Mouse (Mus musculus): Measurements from ENCODE around the gene Mfap3l. TPM values are rescaled to one million over a fixed set of nuclear protein-coding genes. Genes with fewer than 3 reads are reported as not detected.
A peak's percentile ranks its signal among the peaks of the same experiment; 100 is the strongest.

The Mfap3l gene
- polyA plus RNA-seq, 1 experiment from 2014 or later = 0.58 TPM

GRCm38 (mm10) chr8:60624722-60625121 lies 7.9 kb upstream of the Mfap3l start:
- H3K36me3 ChIP-seq (ENCODE audit: control insufficient read depth, insufficient read depth) = no peaks in the 10 kb centered on the region
- no peaks in the 10 kb centered on the region for H3K9me3 ChIP-seq (replicated peaks; ENCODE audit: control insufficient read depth, low read length)
- WGBS = 71% methylated on average over 7 of the region's 7 CpGs
- H3K9ac ChIP-seq (ENCODE audit: low read length) = no peak overlapping the region
- no peak overlapping the region for H3K4me2 ChIP-seq (ENCODE audit: low read depth, low read length)
- no peak overlapping the region for H3K27ac ChIP-seq (ENCODE audit: low read length)
- no peak for ATAC-seq (replicated peaks; ENCODE audit: extremely low read depth, insufficient read depth, low FRiP score)
- no peak overlapping the region for H3K4me3 ChIP-seq (ENCODE audit: low read length)
- H3K4me1 ChIP-seq (ENCODE audit: control insufficient read depth, insufficient read depth, low read length) = no peaks in the 10 kb centered on the region
- peaks cover 5% of the 10 kb centered on the region for H3K27me3 ChIP-seq (ENCODE audit: control insufficient read depth, insufficient read depth, low read length)

- no peaks in the 10 kb centered on the region for H3K9me3 ChIP-seq (replicated peaks; ENCODE audit: control insufficient read depth, low read length)
- H3K4me2 ChIP-seq (ENCODE audit: low read depth, low read length) = no peak overlapping the region
- no peaks in the 10 kb centered on the region for H3K36me3 ChIP-seq (ENCODE audit: control insufficient read depth, insufficient read depth)
- H3K27me3 ChIP-seq (ENCODE audit: control insufficient read depth, insufficient read depth, low read length) = peaks cover 16% of the 10 kb centered on the region
- no peak overlapping the region for H3K27ac ChIP-seq (ENCODE audit: low read length)
- no peak for ATAC-seq (replicated peaks; ENCODE audit: extremely low read depth, insufficient read depth, low FRiP score)
- no peak overlapping the region for H3K4me3 ChIP-seq (ENCODE audit: low read length)
- no peak overlapping the region for H3K9ac ChIP-seq (ENCODE audit: low read length)
- WGBS = 59% methylated on average over 3 of the region's 3 CpGs
- peaks cover 7% of the 10 kb centered on the region; the same call in 1 of the 2 replicates for H3K4me1 ChIP-seq (ENCODE audit: control insufficient read depth, insufficient read depth, low read length)
Measured at GRCm38 (mm10) chr8:60627937-60628336, 4.7 kb upstream of the Mfap3l start.

- 74% methylated on average over 4 of the region's 4 CpGs for WGBS
- Histone ChIP-seq H3K4me2 (ENCODE audit: low read depth, low read length) (no peak overlapping the region), H3K4me3 (ENCODE audit: low read length) (no peak overlapping the region), H3K9ac (ENCODE audit: low read length) (no peak overlapping the region), H3K27me3 (ENCODE audit: control insufficient read depth, insufficient read depth, low read length) (peaks cover 16% of the 10 kb centered on the region), H3K36me3 (ENCODE audit: control insufficient read depth, insufficient read depth) (no peaks in the 10 kb centered on the region), H3K9me3 (replicated peaks; ENCODE audit: control insufficient read depth, low read length) (no peaks in the 10 kb centered on the region), H3K27ac (ENCODE audit: low read length) (no peak overlapping the region), H3K4me1 (ENCODE audit: control insufficient read depth, insufficient read depth, low read length) (peaks cover 9% of the 10 kb centered on the region; the same call in 1 of the 2 replicates)
- ATAC-seq (replicated peaks; ENCODE audit: extremely low read depth, insufficient read depth, low FRiP score) = no peak
Measured at GRCm38 (mm10) chr8:60629059-60629458, 3.6 kb upstream of the Mfap3l start.

GRCm38 (mm10) chr8:60631504-60631934 lies 1.1 kb upstream of the Mfap3l start:
- peaks cover 9% of the 10 kb centered on the region; the same call in 1 of the 2 replicates for H3K4me1 ChIP-seq (ENCODE audit: control insufficient read depth, insufficient read depth, low read length)
- no peak for ATAC-seq (replicated peaks; ENCODE audit: extremely low read depth, insufficient read depth, low FRiP score)
- H3K9ac ChIP-seq (ENCODE audit: low read length) = peak overlapping the region; percentile 34; the same call in 1 of the 2 replicates
- peak overlapping the region; percentile 48 for H3K4me3 ChIP-seq (ENCODE audit: low read length)
- WGBS = under 1% methylated on average over 13 of the region's 13 CpGs
- no peaks in the 10 kb centered on the region for H3K9me3 ChIP-seq (replicated peaks; ENCODE audit: control insufficient read depth, low read length)
- H3K27me3 ChIP-seq (ENCODE audit: control insufficient read depth, insufficient read depth, low read length) = peaks cover 16% of the 10 kb centered on the region
- H3K27ac ChIP-seq (ENCODE audit: low read length) = no peak overlapping the region; the same call in 1 of the 2 replicates
- H3K36me3 ChIP-seq (ENCODE audit: control insufficient read depth, insufficient read depth) = no peaks in the 10 kb centered on the region
- peak overlapping the region; percentile 99 for H3K4me2 ChIP-seq (ENCODE audit: low read depth, low read length)

- H3K36me3 ChIP-seq (ENCODE audit: control insufficient read depth, insufficient read depth) = no peaks in the 10 kb centered on the region
- peak overlapping the region; percentile 73 for H3K4me3 ChIP-seq (ENCODE audit: low read length)
- ATAC-seq (replicated peaks; ENCODE audit: extremely low read depth, insufficient read depth, low FRiP score) = peak; percentile 74
- WGBS = under 1% methylated on average over 55 of the region's 56 CpGs
- H3K27me3 ChIP-seq (ENCODE audit: control insufficient read depth, insufficient read depth, low read length) = peaks cover 16% of the 10 kb centered on the region
- no peak overlapping the region for H3K27ac ChIP-seq (ENCODE audit: low read length)
- H3K9ac ChIP-seq (ENCODE audit: low read length) = peak overlapping the region; percentile 75
- peaks cover 9% of the 10 kb centered on the region; the same call in 1 of the 2 replicates for H3K4me1 ChIP-seq (ENCODE audit: control insufficient read depth, insufficient read depth, low read length)
- peak overlapping the region; percentile 99 for H3K4me2 ChIP-seq (ENCODE audit: low read depth, low read length)
- H3K9me3 ChIP-seq (replicated peaks; ENCODE audit: control insufficient read depth, low read length) = no peaks in the 10 kb centered on the region
Measured at GRCm38 (mm10) chr8:60632933-60633655, 467 bp downstream of the Mfap3l start.

GRCm38 (mm10) chr8:60634921-60635320 lies 2.3 kb downstream of the Mfap3l start:
- no peak overlapping the region for H3K4me3 ChIP-seq (ENCODE audit: low read length)
- peaks cover 9% of the 10 kb centered on the region for H3K27me3 ChIP-seq (ENCODE audit: control insufficient read depth, insufficient read depth, low read length)
- WGBS = 82% methylated on average over 2 of the region's 2 CpGs
- ATAC-seq (replicated peaks; ENCODE audit: extremely low read depth, insufficient read depth, low FRiP score) = no peak
- no peaks in the 10 kb centered on the region for H3K36me3 ChIP-seq (ENCODE audit: control insufficient read depth, insufficient read depth)
- no peak overlapping the region for H3K9ac ChIP-seq (ENCODE audit: low read length)
- no peak overlapping the region for H3K27ac ChIP-seq (ENCODE audit: low read length)
- H3K4me2 ChIP-seq (ENCODE audit: low read depth, low read length) = no peak overlapping the region
- no peaks in the 10 kb centered on the region for H3K9me3 ChIP-seq (replicated peaks; ENCODE audit: control insufficient read depth, low read length)
- H3K4me1 ChIP-seq (ENCODE audit: control insufficient read depth, insufficient read depth, low read length) = peaks cover 9% of the 10 kb centered on the region; the same call in 1 of the 2 replicates

- no peaks in the 10 kb centered on the region for H3K27me3 ChIP-seq (ENCODE audit: control insufficient read depth, insufficient read depth, low read length)
- no peak for ATAC-seq (replicated peaks; ENCODE audit: extremely low read depth, insufficient read depth, low FRiP score)
- H3K4me3 ChIP-seq (ENCODE audit: low read length) = no peak overlapping the region
- H3K4me1 ChIP-seq (ENCODE audit: control insufficient read depth, insufficient read depth, low read length) = peaks cover 9% of the 10 kb centered on the region; the same call in 1 of the 2 replicates
- H3K9me3 ChIP-seq (replicated peaks; ENCODE audit: control insufficient read depth, low read length) = no peaks in the 10 kb centered on the region
- H3K9ac ChIP-seq (ENCODE audit: low read length) = no peak overlapping the region
- H3K4me2 ChIP-seq (ENCODE audit: low read depth, low read length) = no peak overlapping the region
- no peak overlapping the region for H3K27ac ChIP-seq (ENCODE audit: low read length)
- no peaks in the 10 kb centered on the region for H3K36me3 ChIP-seq (ENCODE audit: control insufficient read depth, insufficient read depth)
Measured at GRCm38 (mm10) chr8:60635846-60636245, 3.2 kb downstream of the Mfap3l start.

- H3K27me3 ChIP-seq (ENCODE audit: control insufficient read depth, insufficient read depth, low read length) = no peaks in the 10 kb centered on the region
- H3K9me3 ChIP-seq (replicated peaks; ENCODE audit: control insufficient read depth, low read length) = 0 out of 2 replicates have a peak, but pooled peaks cover 3% of the 10 kb centered on the region
- no peaks in the 10 kb centered on the region for H3K36me3 ChIP-seq (ENCODE audit: control insufficient read depth, insufficient read depth)
- H3K9ac ChIP-seq (ENCODE audit: low read length) = no peak overlapping the region
- H3K4me1 ChIP-seq (ENCODE audit: control insufficient read depth, insufficient read depth, low read length) = no peaks in the 10 kb centered on the region
- H3K4me2 ChIP-seq (ENCODE audit: low read depth, low read length) = no peak overlapping the region
- ATAC-seq (replicated peaks; ENCODE audit: extremely low read depth, insufficient read depth, low FRiP score) = no peak
- H3K27ac ChIP-seq (ENCODE audit: low read length) = no peak overlapping the region
- no peak overlapping the region for H3K4me3 ChIP-seq (ENCODE audit: low read length)
- 89% methylated on average over 17 of the region's 17 CpGs for WGBS
Measured at GRCm38 (mm10) chr8:60640046-60640445, 7.4 kb downstream of the Mfap3l start.

- H3K4me3 ChIP-seq (ENCODE audit: low read length) = no peak overlapping the region
- H3K9me3 ChIP-seq (replicated peaks; ENCODE audit: control insufficient read depth, low read length) = 0 out of 2 replicates have a peak, but pooled peaks cover 3% of the 10 kb centered on the region
- no peak for ATAC-seq (replicated peaks; ENCODE audit: extremely low read depth, insufficient read depth, low FRiP score)
- no peaks in the 10 kb centered on the region for H3K27me3 ChIP-seq (ENCODE audit: control insufficient read depth, insufficient read depth, low read length)
- no peaks in the 10 kb centered on the region for H3K4me1 ChIP-seq (ENCODE audit: control insufficient read depth, insufficient read depth, low read length)
- no peak overlapping the region for H3K4me2 ChIP-seq (ENCODE audit: low read depth, low read length)
- no peak overlapping the region for H3K9ac ChIP-seq (ENCODE audit: low read length)
- 69% methylated on average over 6 of the region's 6 CpGs for WGBS
- no peaks in the 10 kb centered on the region for H3K36me3 ChIP-seq (ENCODE audit: control insufficient read depth, insufficient read depth)
- no peak overlapping the region for H3K27ac ChIP-seq (ENCODE audit: low read length)
Measured at GRCm38 (mm10) chr8:60643416-60644020, 10.9 kb downstream of the Mfap3l start.
